Mouse (Mus musculus) liver, embryonic 11.5 days (tissue): ENCODE data around the gene Dnajc28. TPM values are rescaled to one million over a fixed set of nuclear protein-coding genes. Genes with fewer than 3 reads are reported as not detected.

Experiments used
- ATAC-seq: fragments of 200-750 bp; cut with Nextera tagmentation; replicated peaks from 2 replicates; pipeline ENCODE4 v1.8.0; 2017; ENCODE audit warnings: moderate number of reproducible peaks, mild to moderate bottlenecking, moderate TSS enrichment, moderate library complexity; ENCODE audit not compliant: low FRiP score
- DNase-seq: peaks from one replicate; pipeline ENCODE4 v3.0.0-alpha.2; 2017; ENCODE audit warnings: low spot score
- H3K27ac ChIP-seq: fragments of 300-500 bp; sonication (generic); 2 replicates; pipeline ENCODE4 v1.5.1; 2014; ENCODE audit warnings: mild to moderate bottlenecking, low read depth, low read length, control low read depth
- H3K27me3 ChIP-seq: fragments of 300-500 bp; sonication (generic); replicated peaks from 2 replicates; pipeline ENCODE4 v1.6.1; 2014; ENCODE audit warnings: low read length, mixed read lengths; ENCODE audit not compliant: control insufficient read depth, insufficient read depth
- H3K36me3 ChIP-seq: fragments of 300-500 bp; sonication (generic); 2 replicates; pipeline ENCODE4 v1.6.1; 2014; ENCODE audit warnings: mild to moderate bottlenecking, low read length, moderate library complexity, mixed read lengths; ENCODE audit not compliant: control insufficient read depth, insufficient read depth
- H3K4me1 ChIP-seq: fragments of 300-500 bp; sonication (generic); replicated peaks from 2 replicates; pipeline ENCODE4 v1.6.1; 2014; ENCODE audit warnings: low read length, mixed read lengths; ENCODE audit not compliant: control insufficient read depth, insufficient read depth
- H3K4me2 ChIP-seq: fragments of 300-500 bp; sonication (generic); 2 replicates; pipeline ENCODE4 v1.6.1; 2014; ENCODE audit warnings: mild to moderate bottlenecking, control low read depth, moderate library complexity
- H3K4me3 ChIP-seq: fragments of 300-500 bp; sonication (generic); 2 replicates; pipeline ENCODE4 v1.5.1; 2014; ENCODE audit warnings: low read depth, low read length, control low read depth
- H3K9ac ChIP-seq: fragments of 300-500 bp; sonication (generic); 2 replicates; pipeline ENCODE4 v1.6.1; 2014; ENCODE audit warnings: low read depth, low read length, control low read depth
- H3K9me3 ChIP-seq: fragments of 300-500 bp; sonication (generic); 2 replicates; pipeline ENCODE4 v1.6.1; 2016; ENCODE audit warnings: low read length, inconsistent platforms, mixed read lengths; ENCODE audit not compliant: control insufficient read depth
- WGBS: fragments of 180-500 bp; shearing (Covaris S2); extraction: QIAGEN DNeasy Blood & Tissue Kit; methylation state at CpG from one replicate; pipeline ENCODE4 v1.1.7; 2014; 5-methylcytosine and 5-hydroxymethylcytosine counted together
- polyA plus RNA-seq: library from polyadenylated mRNA; unstranded; fragments of >200 nt; fragmentation: Nextera tagmentation; extraction: Ambion mirVana; gene quantifications from 2 replicates; pipeline ENCODE4 v1.2.1, GENCODE M21; 2014

Dnajc28 gene
- polyA plus RNA-seq, 1 experiment from 2014 or later, result 2.2 TPM

- 0 out of 2 replicates have a peak, but pooled peaks cover 3% of the 10 kb centered on the region for H3K27me3 ChIP-seq
- no peak for ATAC-seq
- no peak overlapping the region for H3K27ac ChIP-seq
- H3K9ac ChIP-seq, result no peak overlapping the region
- no peak for DNase-seq
- no peaks in the 10 kb centered on the region for H3K9me3 ChIP-seq
- no peak overlapping the region for H3K4me2 ChIP-seq
- 55% methylated on average over 8 of the region's 8 CpGs for WGBS
- H3K4me1 ChIP-seq, result peaks cover 10% of the 10 kb centered on the region
- no peak overlapping the region for H3K4me3 ChIP-seq
- H3K36me3 ChIP-seq, result no peaks in the 10 kb centered on the region
These were observed 26.7 kb downstream of the Dnajc28 start for GRCm38 (mm10) chr16:91592162-91592561.

DNA sequence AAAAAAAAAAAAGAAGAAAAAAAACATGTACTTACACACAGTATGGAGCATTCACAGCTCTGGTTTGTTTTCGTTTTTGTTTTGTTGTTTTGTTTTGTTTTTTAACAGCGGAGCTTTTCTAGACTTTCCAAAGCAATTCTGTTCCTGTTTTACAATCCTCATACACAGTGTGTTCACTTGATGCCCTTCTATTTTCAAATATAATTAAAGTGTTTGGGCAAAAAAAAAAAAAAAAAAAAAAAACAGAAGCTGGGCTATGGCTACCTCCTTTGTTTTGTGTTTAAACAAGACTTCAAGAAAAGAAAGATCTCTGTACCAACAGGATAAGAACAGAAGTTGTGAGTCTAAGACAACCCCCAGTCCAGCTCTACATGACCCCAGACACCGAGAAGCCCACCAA, 30.1 kb downstream of the Dnajc28 start:
- WGBS, result 78% methylated on average over 3 of the region's 3 CpGs
- H3K4me3 ChIP-seq, result no peak overlapping the region
- ATAC-seq (no peak), DNase-seq (no peak)
- H3K9me3 ChIP-seq, result no peaks in the 10 kb centered on the region
- H3K4me2 ChIP-seq, result no peak overlapping the region
- H3K4me1 ChIP-seq, result 0 out of 2 replicates have a peak, but pooled peaks cover 5% of the 10 kb centered on the region
- H3K27ac ChIP-seq, result no peak overlapping the region
- no peak overlapping the region for H3K9ac ChIP-seq
- H3K27me3 ChIP-seq, result no peaks in the 10 kb centered on the region
- H3K36me3 ChIP-seq, result no peaks in the 10 kb centered on the region

GRCm38 (mm10) chr16:91587730-91588453, 30.9 kb downstream of the Dnajc28 start:
- Histone ChIP-seq H3K36me3 (no peaks in the 10 kb centered on the region), H3K4me3 (no peak overlapping the region), H3K9ac (no peak overlapping the region), H3K9me3 (no peaks in the 10 kb centered on the region), H3K27me3 (no peaks in the 10 kb centered on the region), H3K4me2 (no peak overlapping the region), H3K27ac (no peak overlapping the region), H3K4me1 (0 out of 2 replicates have a peak, but pooled peaks cover 5% of the 10 kb centered on the region)
- ATAC-seq, result no peak
- DNase-seq, result no peak
- 54% methylated on average over 6 of the region's 6 CpGs for WGBS

DNA sequence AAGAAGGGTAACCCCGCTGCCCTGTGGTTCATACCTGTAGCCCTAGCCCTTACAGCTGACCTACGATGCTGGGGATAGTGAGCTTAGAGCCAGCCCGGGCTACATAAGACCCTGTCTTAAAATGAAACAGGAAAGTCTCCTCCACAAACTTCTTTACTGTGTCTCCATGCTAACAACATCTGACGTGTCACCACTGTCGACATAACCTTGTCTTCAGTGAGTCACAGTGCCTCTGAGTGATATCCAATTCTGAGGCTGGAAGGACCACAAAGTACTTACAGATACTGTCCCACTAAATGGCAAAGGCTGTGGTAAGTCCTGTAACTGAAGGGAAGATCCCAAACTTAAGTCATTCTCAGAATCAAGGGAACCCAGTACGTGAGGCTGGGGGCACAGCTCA, 32.6 kb downstream of the Dnajc28 start:
- Histone ChIP-seq H3K4me1 (no peaks in the 10 kb centered on the region), H3K4me3 (no peak overlapping the region)
- 83% methylated on average over 6 of the region's 6 CpGs for WGBS

GRCm38 (mm10) chr16:91585617-91586016, 33.2 kb downstream of the Dnajc28 start:
- 84% methylated on average over 5 of the region's 5 CpGs for WGBS
- no peaks in the 10 kb centered on the region for H3K36me3 ChIP-seq
- no peak overlapping the region for H3K4me3 ChIP-seq
- no peak overlapping the region for H3K9ac ChIP-seq
- no peaks in the 10 kb centered on the region for H3K9me3 ChIP-seq
- H3K27me3 ChIP-seq, result no peaks in the 10 kb centered on the region
- DNase-seq (no peak), ATAC-seq (no peak)
- H3K4me1 ChIP-seq, result no peaks in the 10 kb centered on the region
- H3K4me2 ChIP-seq, result no peak overlapping the region
- H3K27ac ChIP-seq, result no peak overlapping the region

More for the DNA sequence above, 32.6 kb downstream of the Dnajc28 start:
- ATAC-seq, result no peak
- no peaks in the 10 kb centered on the region for H3K36me3 ChIP-seq
- H3K9ac ChIP-seq, result no peak overlapping the region
- H3K4me2 ChIP-seq, result no peak overlapping the region
- H3K27me3 ChIP-seq, result no peaks in the 10 kb centered on the region
- H3K27ac ChIP-seq, result no peak overlapping the region
- no peaks in the 10 kb centered on the region for H3K9me3 ChIP-seq
- DNase-seq, result no peak

- Histone ChIP-seq H3K27ac (no peak overlapping the region), H3K4me1 (no peaks in the 10 kb centered on the region), H3K9me3 (no peaks in the 10 kb centered on the region), H3K9ac (no peak overlapping the region), H3K27me3 (no peaks in the 10 kb centered on the region), H3K4me2 (no peak overlapping the region), H3K4me3 (no peak overlapping the region), H3K36me3 (no peaks in the 10 kb centered on the region)
- ATAC-seq (0 out of 2 replicates have a peak, but pooled peaks have one; percentile 41), DNase-seq (no peak)
- WGBS, result 55% methylated on average over 2 of the region's 2 CpGs
These were observed 36.5 kb downstream of the Dnajc28 start for GRCm38 (mm10) chr16:91582307-91582706.

GRCm38 (mm10) chr16:91578980-91579720, 39.7 kb downstream of the Dnajc28 start:
- Histone ChIP-seq H3K4me3 (no peak overlapping the region), H3K9me3 (no peaks in the 10 kb centered on the region), H3K4me2 (no peak overlapping the region), H3K9ac (no peak overlapping the region), H3K4me1 (no peaks in the 10 kb centered on the region), H3K27ac (no peak overlapping the region), H3K36me3 (no peaks in the 10 kb centered on the region), H3K27me3 (no peaks in the 10 kb centered on the region)
- DNase-seq, result no peak
- ATAC-seq, result no peak
- WGBS, result 83% methylated on average over 14 of the region's 14 CpGs

DNA sequence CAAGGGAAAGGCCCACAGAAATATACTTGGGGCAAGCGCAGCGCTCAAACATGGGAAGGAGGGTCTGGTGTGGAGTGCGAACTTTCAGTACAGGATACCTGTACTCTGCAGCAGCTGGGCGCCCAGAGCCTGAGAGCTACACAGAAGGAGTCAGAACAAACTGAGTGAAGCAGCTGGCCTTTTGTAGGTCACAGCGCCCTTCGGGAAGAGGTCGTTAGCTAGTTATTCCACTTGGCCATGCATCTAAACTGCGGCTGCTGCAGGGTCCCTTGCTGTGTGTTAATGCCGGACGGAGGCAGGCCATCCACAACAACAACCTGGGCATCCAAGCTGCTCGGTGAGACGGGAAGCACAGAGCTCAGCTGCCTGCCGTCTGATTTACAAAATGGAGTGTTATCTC, 43.7 kb downstream of the Dnajc28 start:
- Histone ChIP-seq H3K4me2 (no peak overlapping the region), H3K27me3 (no peaks in the 10 kb centered on the region), H3K36me3 (no peaks in the 10 kb centered on the region), H3K27ac (no peak overlapping the region), H3K4me1 (no peaks in the 10 kb centered on the region), H3K4me3 (no peak overlapping the region), H3K9me3 (no peaks in the 10 kb centered on the region), H3K9ac (no peak overlapping the region)
- ATAC-seq, result no peak
- 78% methylated on average over 13 of the region's 13 CpGs for WGBS
- no peak for DNase-seq
